Mouse (Mus musculus) olfactory bulb, adult 2 months (tissue): Measurements from ENCODE around the gene Cubn. TPM values are rescaled to one million over a fixed set of nuclear protein-coding genes. Genes with fewer than 3 reads are reported as not detected.
A peak's percentile ranks its signal among the peaks of the same experiment; 100 is the strongest.

ENCODE experiments used
- H3K27ac ChIP-seq: fragments of 200-500 bp; 2 replicates; pipeline ENCODE4 v1.5.1; 2012; ENCODE audit warnings: low read depth, low read length; ENCODE audit not compliant: insufficient read depth
- H3K4me1 ChIP-seq: fragments of 200-500 bp; 2 replicates; pipeline ENCODE4 v1.6.1; 2012; ENCODE audit warnings: low read length; ENCODE audit not compliant: control insufficient read depth, insufficient read depth
- H3K4me3 ChIP-seq: fragments of 200-500 bp; 2 replicates; pipeline ENCODE4 v1.5.1; 2012; ENCODE audit warnings: mild to moderate bottlenecking, low read depth, low read length, moderate library complexity; ENCODE audit not compliant: insufficient read depth
- CTCF ChIP-seq: fragments of 200-500 bp; IDR thresholded peaks from 2 replicates; pipeline ENCODE4 v1.5.1; 2012; ENCODE audit warnings: low read depth, mild to moderate bottlenecking, low read length, moderate library complexity; ENCODE audit not compliant: insufficient read depth
- POLR2A ChIP-seq: fragments of 200-500 bp; IDR thresholded peaks from 2 replicates; pipeline ENCODE4 v1.6.1; 2012; ENCODE audit warnings: mild to moderate bottlenecking, low read depth, low read length, moderate library complexity; ENCODE audit not compliant: insufficient read depth
- WGBS: fragments of 180-500 bp; shearing (Covaris S2); methylation state at CpG from one replicate; pipeline ENCODE4 v1.1.7; 2018; 5-methylcytosine and 5-hydroxymethylcytosine counted together
- polyA plus RNA-seq: library from polyadenylated mRNA; stranded (reverse); fragments of >200 nt; gene quantifications from 2 replicates; pipeline ENCODE4 v1.2.4, GENCODE M21; 2012; ENCODE audit warnings: low replicate concordance; ENCODE audit not compliant: missing spikeins, insufficient read depth, insufficient read length

Gene Cubn
- polyA plus RNA-seq, 1 experiment, result not detected

DNA sequence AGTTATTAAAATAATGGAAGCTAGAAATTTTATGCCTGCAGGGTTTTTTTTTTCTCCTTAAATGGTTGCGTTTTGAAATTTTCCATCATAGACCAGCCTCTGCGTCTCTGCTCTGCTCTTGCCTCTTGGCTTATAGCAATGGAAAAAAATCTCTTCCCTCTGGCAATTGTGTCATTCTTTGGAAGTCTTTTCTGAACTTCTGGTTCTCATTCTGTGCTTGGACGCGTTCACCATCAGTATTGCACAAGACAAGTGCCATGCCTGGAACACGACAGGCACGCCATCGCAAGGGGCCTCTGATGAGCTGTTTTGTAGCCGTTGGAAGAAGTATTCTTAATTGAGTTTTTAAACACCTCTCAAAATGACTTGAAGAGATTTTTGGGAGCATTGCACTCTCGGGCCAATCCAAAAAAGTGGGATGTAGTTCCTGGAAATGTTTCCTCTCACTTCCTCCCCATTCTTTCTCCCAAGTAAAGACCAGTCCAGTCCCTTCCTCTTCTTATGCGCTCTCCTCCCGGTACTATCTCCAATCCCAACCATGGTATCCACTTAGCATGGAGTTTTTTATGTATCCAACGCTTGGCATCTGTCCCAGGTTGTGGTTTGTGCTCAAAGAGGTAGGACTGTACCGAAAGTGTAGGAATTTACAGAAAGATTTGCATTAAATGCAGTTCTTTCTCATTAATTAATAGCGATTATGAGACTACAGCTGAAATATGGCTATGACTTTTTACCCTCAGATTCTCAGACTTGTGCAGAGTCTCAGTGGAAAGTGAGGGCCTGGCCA lies 69.4 kb downstream of the Cubn start:
- Histone ChIP-seq H3K27ac (no peak overlapping the region), H3K4me1 (no peaks in the 10 kb centered on the region), H3K4me3 (no peak overlapping the region)
- 90% methylated on average over 14 of the region's 14 CpGs for WGBS
- TF ChIP-seq CTCF (no peak), POLR2A (no peak)

DNA sequence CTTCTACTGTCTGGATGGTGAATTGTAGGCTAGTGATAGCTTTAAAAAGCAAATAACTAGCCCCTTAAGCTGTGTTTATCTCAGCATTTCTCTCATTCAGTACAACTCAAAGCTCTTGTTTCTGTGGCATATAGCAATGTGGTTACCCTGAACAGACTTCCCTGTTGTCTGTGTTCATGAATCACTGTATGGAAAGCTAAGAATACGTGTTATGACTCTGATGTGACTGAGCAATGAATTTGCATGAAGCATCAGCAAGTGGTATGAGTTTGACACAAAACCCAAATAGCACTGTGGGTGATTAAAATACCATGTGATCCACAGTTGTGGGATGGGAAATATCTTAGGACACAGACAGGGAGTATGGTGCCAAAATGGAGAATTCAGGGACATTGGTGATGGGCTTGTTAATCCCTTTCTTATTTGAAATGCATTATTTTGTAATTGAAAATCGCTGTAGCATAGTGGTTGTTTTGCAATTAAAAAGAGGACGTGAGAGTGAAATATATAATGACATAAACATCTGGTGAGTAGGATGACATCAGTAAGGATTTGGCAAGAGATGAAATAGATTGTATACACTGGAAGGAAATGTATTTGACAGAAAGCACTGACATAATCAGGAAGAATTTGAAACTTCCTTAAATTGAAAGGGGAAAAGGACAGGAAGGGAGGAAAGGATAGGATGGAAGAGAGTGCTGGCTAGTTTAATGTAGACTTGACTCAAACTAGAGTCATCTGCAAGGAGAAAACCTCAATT lies 74.7 kb downstream of the Cubn start:
- Histone ChIP-seq H3K4me3 (no peak overlapping the region), H3K27ac (no peak overlapping the region), H3K4me1 (0 out of 2 replicates have a peak, but pooled peaks cover 2% of the 10 kb centered on the region)
- TF ChIP-seq CTCF (no peak), POLR2A (no peak)
- WGBS, result 74% methylated on average over 3 of the region's 3 CpGs

DNA sequence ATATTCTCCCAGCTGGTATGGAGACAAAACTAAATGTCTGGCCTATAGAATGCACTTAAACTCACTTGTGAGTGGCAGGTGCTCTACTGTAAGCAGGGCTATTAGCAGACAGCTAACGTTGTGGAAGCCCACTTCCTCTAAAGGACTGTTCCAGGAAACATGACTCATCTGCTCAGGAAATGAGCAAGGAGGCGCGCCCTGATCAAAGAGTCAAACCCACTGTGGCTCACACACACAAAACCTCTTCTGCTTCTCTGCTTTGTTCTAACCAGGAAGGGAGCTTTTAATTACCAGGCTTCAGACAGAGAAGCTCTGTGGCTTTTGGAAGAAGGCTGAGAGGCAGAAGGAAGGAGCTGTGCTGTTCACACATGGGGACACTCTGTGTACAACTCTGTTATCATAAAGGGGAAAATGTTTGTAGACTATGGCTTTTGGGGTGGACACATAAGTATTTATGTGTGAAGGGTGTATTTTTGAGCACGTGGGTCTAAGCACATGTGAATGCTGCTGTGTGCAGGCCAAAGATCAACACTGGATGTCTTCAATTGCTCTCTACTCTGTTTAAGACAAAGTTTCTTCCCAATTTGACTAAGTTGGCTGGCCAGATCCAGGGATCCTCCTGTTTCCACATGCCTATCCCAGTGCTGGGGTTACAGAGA lies 78.0 kb downstream of the Cubn start:
- H3K4me3 ChIP-seq, result no peak overlapping the region
- peak overlapping the region; percentile 96 for H3K27ac ChIP-seq
- peaks cover 9% of the 10 kb centered on the region; the same call in 1 of the 2 replicates for H3K4me1 ChIP-seq
- 12% methylated on average over 4 of the region's 4 CpGs for WGBS
- TF ChIP-seq POLR2A, result no peak
- TF ChIP-seq CTCF, result no peak

DNA sequence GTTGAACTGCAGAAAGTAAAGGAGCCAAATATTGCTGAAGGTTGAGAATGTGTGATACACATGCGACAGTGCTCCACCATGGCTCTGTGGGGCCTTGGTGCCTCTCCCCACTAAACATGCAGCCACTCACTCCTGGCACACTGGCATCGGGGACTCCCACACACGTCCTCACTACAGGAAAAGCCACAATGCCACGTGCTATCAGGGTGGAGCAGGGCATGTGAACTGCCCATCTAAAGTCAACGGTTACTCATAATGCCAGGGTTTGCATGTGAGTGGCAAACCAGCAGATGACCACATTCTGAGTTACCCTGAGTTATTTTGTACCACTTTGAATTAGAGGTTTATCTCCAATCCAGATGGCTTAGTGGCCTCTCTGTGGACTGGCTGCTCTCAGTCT lies 81.0 kb downstream of the Cubn start:
- WGBS, result 77% methylated on average over 5 of the region's 5 CpGs

DNA sequence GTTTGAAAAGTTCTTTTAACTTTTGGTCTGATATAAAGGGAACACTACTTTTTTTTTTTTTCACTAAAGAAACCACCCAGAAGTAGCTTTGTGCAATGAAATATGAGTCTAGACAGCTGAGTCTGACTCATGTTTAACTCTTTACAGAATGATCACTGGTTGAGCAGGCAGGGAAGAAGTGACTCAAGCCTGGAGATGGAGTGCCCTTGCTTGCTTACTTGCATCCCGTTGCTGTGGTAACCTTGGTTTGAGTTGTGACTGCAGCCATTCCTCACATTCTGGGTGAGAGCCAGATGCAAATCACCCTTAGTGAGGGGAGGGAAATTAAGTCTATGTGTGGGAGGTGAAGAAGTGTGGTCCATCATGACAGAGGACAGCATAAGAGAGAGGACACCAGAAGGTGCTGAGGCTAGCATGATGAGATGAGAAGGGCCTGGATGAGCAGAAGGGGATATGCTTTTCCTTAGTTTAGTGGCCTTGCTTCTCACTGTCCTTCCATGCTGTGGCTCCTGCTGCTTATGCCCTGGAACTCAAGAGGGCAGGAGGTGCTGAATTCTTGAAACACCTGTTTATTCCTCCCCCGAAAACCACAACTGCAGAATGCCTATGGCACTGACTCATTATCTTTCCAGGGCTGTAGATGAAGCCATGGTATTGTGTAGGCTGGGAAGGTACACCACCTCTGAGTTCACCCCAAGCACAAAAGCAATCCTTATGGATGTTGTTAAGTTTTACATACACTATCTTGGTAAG lies 81.7 kb downstream of the Cubn start:
- H3K27ac ChIP-seq, result no peak overlapping the region
- peaks cover 9% of the 10 kb centered on the region; the same call in 1 of the 2 replicates for H3K4me1 ChIP-seq
- 52% methylated on average over 2 of the region's 2 CpGs for WGBS
- H3K4me3 ChIP-seq, result no peak overlapping the region
- TF ChIP-seq CTCF (no peak), POLR2A (no peak)

More for the DNA sequence above, 81.0 kb downstream of the Cubn start:
- H3K4me3 ChIP-seq, result no peak overlapping the region
- TF ChIP-seq CTCF, result no peak
- no peak for TF ChIP-seq POLR2A
- peaks cover 9% of the 10 kb centered on the region; the same call in 1 of the 2 replicates for H3K4me1 ChIP-seq
- no peak overlapping the region for H3K27ac ChIP-seq

DNA sequence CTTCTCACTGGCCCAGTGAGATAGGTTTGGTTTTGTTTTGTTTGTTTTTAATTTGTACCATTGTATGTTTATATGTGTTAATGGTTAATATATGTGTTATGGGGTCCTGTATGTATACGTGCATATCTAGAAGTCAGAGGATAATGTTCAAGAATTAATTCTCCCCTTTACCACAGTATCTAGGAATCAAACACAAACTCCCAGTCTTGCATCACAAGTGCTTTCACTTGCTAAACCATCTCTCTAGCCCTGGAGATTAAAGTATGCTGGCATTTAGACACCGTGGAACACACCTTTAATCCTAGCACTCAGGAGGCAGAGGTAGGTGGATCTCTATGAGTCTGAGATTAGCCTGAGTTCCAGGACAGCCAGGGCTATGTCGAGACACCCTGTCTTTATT lies 83.3 kb downstream of the Cubn start:
- WGBS, result 78% methylated on average over 3 of the region's 3 CpGs
- TF ChIP-seq POLR2A (no peak), CTCF (no peak)
- Histone ChIP-seq H3K27ac (no peak overlapping the region), H3K4me1 (peaks cover 7% of the 10 kb centered on the region; the same call in 1 of the 2 replicates), H3K4me3 (no peak overlapping the region)

DNA sequence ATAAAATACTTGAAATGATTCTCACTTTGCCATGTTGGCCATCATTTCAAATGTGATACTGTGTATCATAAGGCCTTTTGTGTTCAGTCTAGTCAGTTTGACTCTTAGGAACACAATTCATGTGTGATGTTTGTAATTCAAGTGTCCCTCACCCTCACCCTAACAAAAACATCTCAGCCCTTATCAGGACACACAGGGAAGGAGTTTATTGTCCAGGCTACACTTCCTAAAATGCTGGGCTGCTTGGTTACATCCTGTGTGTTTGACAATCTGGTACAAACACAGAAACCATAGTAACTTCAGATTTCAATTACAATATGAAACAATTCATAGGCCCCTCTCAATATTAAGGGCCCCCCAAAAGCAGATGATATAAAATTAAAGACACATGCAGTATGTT lies 83.9 kb downstream of the Cubn start:
- TF ChIP-seq POLR2A (no peak), CTCF (no peak)
- Histone ChIP-seq H3K4me1 (peaks cover 7% of the 10 kb centered on the region; the same call in 1 of the 2 replicates), H3K27ac (no peak overlapping the region; the same call in 1 of the 2 replicates), H3K4me3 (no peak overlapping the region)

DNA sequence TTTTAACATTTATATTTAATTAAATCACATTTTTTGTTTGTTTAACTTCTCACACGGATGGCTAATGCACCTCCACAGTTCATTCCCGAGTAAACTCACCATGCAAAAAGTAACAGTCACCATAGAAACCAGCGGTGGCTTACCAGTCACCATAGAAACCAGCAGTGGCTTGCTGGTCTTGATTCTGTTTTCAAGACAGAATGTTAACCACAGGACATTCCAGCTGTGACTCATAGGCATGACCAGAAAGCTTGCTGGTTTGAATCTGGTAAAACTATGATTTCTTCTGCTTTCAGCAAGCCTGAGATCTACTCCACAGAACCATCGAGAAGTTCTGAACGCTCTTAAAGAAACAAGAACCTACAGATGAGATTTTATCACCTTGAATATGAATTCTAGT lies 84.3 kb downstream of the Cubn start:
- Histone ChIP-seq H3K4me3 (no peak overlapping the region), H3K4me1 (peaks cover 7% of the 10 kb centered on the region; the same call in 1 of the 2 replicates), H3K27ac (no peak overlapping the region)
- WGBS, result 21% methylated on average over 5 of the region's 5 CpGs
- TF ChIP-seq CTCF (no peak), POLR2A (no peak)
